Mouse (Mus musculus) myocyte (in vitro differentiated cells): ENCODE measurements at regions not wholly inside any gene's neighbourhood (a gene's known extent, or its start where the extent isn't known, plus 50 kb on each side); places are given as distances from the start of the nearest gene placed in this dataset.

Experiments used
- CEBPB ChIP-seq: IDR thresholded peaks from 2 replicates; pipeline ENCODE4 v1.6.1; 2011; ENCODE audit warnings: mild to moderate bottlenecking, moderate library complexity; ENCODE audit not compliant: poor library complexity, insufficient read depth, severe bottlenecking
- E2F4 ChIP-seq: IDR thresholded peaks from one replicate; pipeline ENCODE4 v1.6.1; 2011; ENCODE audit warnings: mild to moderate bottlenecking, control low read depth, moderate library complexity; ENCODE audit not compliant: insufficient read depth
- MAX ChIP-seq: IDR thresholded peaks from one replicate; pipeline ENCODE4 v1.6.1; 2011; ENCODE audit warnings: low read depth, mild to moderate bottlenecking, control low read depth
- MYOD1 ChIP-seq, 3 experiments: IDR thresholded peaks; one replicate each; pipeline ENCODE4 v1.6.1; 2011; ENCODE audit warnings: control low read depth in 2 of 3, low read depth in 2 of 3, mild to moderate bottlenecking in 2 of 3, moderate library complexity in 1 of 3; ENCODE audit not compliant: insufficient read length in 2 of 3, control insufficient read depth in 1 of 3
- MYOG ChIP-seq, 3 experiments: IDR thresholded peaks; one replicate each; pipeline ENCODE4 v1.6.1; 2011; ENCODE audit warnings: control low read depth in 2 of 3, low read depth in 2 of 3, mild to moderate bottlenecking in 2 of 3; ENCODE audit not compliant: insufficient read length in 2 of 3, control insufficient read depth in 1 of 3, insufficient read depth in 1 of 3
- POLR2A ChIP-seq: IDR thresholded peaks from one replicate; pipeline ENCODE4 v1.6.1; 2011; ENCODE audit warnings: low read depth, mild to moderate bottlenecking, control low read depth, moderate library complexity; ENCODE audit not compliant: insufficient read length
- POLR2AphosphoS2 ChIP-seq: IDR thresholded peaks from one replicate; pipeline ENCODE4 v1.6.1; 2011; ENCODE audit warnings: low read depth, control low read depth; ENCODE audit not compliant: insufficient read length
- TCF12 ChIP-seq: IDR thresholded peaks from one replicate; pipeline ENCODE4 v1.6.1; 2011; ENCODE audit warnings: mild to moderate bottlenecking, control low read depth; ENCODE audit not compliant: poor library complexity, insufficient read depth, severe bottlenecking
- USF1 ChIP-seq: IDR thresholded peaks from one replicate; pipeline ENCODE4 v1.6.1; 2011; ENCODE audit warnings: low read depth, mild to moderate bottlenecking, control low read depth, moderate library complexity

GRCm38 (mm10) chr2:30723059-30723587, 80.3 kb downstream of the 1700001O22Rik start:
- TF ChIP-seq E2F4 = no peak
- no peak for TF ChIP-seq POLR2A
- TF ChIP-seq POLR2AphosphoS2 = no peak
- TF ChIP-seq MAX = no peak
- TF ChIP-seq USF1 = no peak
- no peak for TF ChIP-seq CEBPB
- no peak for TF ChIP-seq TCF12
- no peak for TF ChIP-seq MYOG (IDR thresholded peaks at IDR 0.05; ENCODE audit: control insufficient read depth in 1 of 3, insufficient read depth in 1 of 3, insufficient read length in 2 of 3, low read depth in 2 of 3)
- no peak for TF ChIP-seq MYOD1 (IDR thresholded peaks at IDR 0.05; ENCODE audit: control insufficient read depth in 1 of 3, insufficient read length in 2 of 3, low read depth in 2 of 3)
